Mouse (Mus musculus) hindbrain, embryonic 12.5 days (tissue): Measurements from ENCODE around the gene Ccdc34. TPM values are rescaled to one million over a fixed set of nuclear protein-coding genes. Genes with fewer than 3 reads are reported as not detected.

ENCODE experiments used
- ATAC-seq: fragments of 200-750 bp; cut with Nextera tagmentation; 2 replicates; pipeline ENCODE4 v1.8.0; 2017; ENCODE audit warnings: moderate TSS enrichment; ENCODE audit not compliant: low FRiP score
- H3K27ac ChIP-seq: fragments of 300-500 bp; sonication (generic); 2 replicates; pipeline ENCODE4 v1.5.1; 2016; ENCODE audit warnings: mild to moderate bottlenecking
- H3K27me3 ChIP-seq: fragments of 300-500 bp; sonication (generic); 2 replicates; pipeline ENCODE4 v1.6.1; 2016; ENCODE audit warnings: mild to moderate bottlenecking
- H3K36me3 ChIP-seq: fragments of 300-500 bp; sonication (generic); 2 replicates; pipeline ENCODE4 v1.6.1; 2016; ENCODE audit warnings: mild to moderate bottlenecking
- H3K4me1 ChIP-seq: fragments of 300-500 bp; sonication (generic); 2 replicates; pipeline ENCODE4 v1.6.1; 2016
- H3K4me2 ChIP-seq: fragments of 300-500 bp; sonication (generic); replicated peaks from 2 replicates; pipeline ENCODE4 v1.6.1; 2016; ENCODE audit warnings: mild to moderate bottlenecking
- H3K4me3 ChIP-seq: fragments of 300-500 bp; sonication (generic); 2 replicates; pipeline ENCODE4 v1.5.1; 2016; ENCODE audit warnings: mild to moderate bottlenecking
- H3K9ac ChIP-seq: fragments of 300-500 bp; sonication (generic); 2 replicates; pipeline ENCODE4 v1.6.1; 2016; ENCODE audit warnings: mild to moderate bottlenecking, moderate library complexity
- H3K9me3 ChIP-seq: fragments of 300-500 bp; sonication (generic); replicated peaks from 2 replicates; pipeline ENCODE4 v1.6.1; 2016; ENCODE audit warnings: mild to moderate bottlenecking
- WGBS: fragments of 180-500 bp; shearing (Covaris S2); methylation state at CpG from one replicate; pipeline ENCODE4 v1.1.7; 2016; 5-methylcytosine and 5-hydroxymethylcytosine counted together
- polyA plus RNA-seq: library from polyadenylated mRNA; unstranded; fragments of >200 nt; fragmentation: Nextera tagmentation; extraction: Ambion mirVana; gene quantifications from 2 replicates; pipeline ENCODE4 v1.2.1, GENCODE M21; 2016

The Ccdc34 gene
- polyA plus RNA-seq, 1 experiment from 2014 or later, result 47.5 TPM

GRCm38 (mm10) chr2:109985560-109985959 is 32.1 kb upstream of the Ccdc34 start:
- H3K4me3 ChIP-seq, result no peak overlapping the region
- no peak for ATAC-seq
- no peaks in the 10 kb centered on the region for H3K9me3 ChIP-seq
- 60% methylated on average over 9 of the region's 9 CpGs for WGBS
- H3K27me3 ChIP-seq, result no peaks in the 10 kb centered on the region
- no peak overlapping the region for H3K4me2 ChIP-seq
- no peak overlapping the region for H3K9ac ChIP-seq
- H3K36me3 ChIP-seq, result no peaks in the 10 kb centered on the region
- no peak overlapping the region for H3K27ac ChIP-seq
- H3K4me1 ChIP-seq, result peaks cover 33% of the 10 kb centered on the region

- WGBS, result 86% methylated on average over 11 of the region's 11 CpGs
- Histone ChIP-seq H3K9ac (no peak overlapping the region), H3K27me3 (no peaks in the 10 kb centered on the region), H3K27ac (no peak overlapping the region), H3K9me3 (no peaks in the 10 kb centered on the region), H3K4me2 (no peak overlapping the region), H3K4me1 (peaks cover 33% of the 10 kb centered on the region), H3K36me3 (no peaks in the 10 kb centered on the region), H3K4me3 (no peak overlapping the region)
- no peak for ATAC-seq
Measured at GRCm38 (mm10) chr2:109986036-109986785, 31.4 kb upstream of the Ccdc34 start.

DNA sequence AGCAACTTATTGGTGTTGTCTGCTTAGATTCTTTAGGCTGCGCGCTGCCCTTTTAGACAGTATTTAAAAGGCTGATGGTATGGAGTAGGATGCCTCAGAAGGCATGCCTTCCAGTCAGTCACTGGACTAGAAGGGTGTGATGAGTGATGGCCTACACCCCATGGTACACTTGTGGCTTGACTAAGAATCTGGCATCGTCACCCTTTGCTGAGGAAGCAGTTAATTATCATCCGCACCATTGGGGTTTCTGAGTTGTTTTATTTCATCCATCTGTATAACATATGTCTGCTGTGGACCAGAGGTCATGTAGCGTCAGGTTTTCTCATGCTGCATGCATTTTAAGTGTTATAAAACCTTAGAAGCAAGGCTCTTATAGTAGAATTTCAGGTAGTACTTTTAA is 29.7 kb upstream of the Ccdc34 start:
- WGBS, result 65% methylated on average over 5 of the region's 5 CpGs
- Histone ChIP-seq H3K27me3 (no peaks in the 10 kb centered on the region), H3K27ac (0 out of 2 replicates have a peak overlapping the region, but pooled peaks have one; percentile 3), H3K9ac (no peak overlapping the region), H3K4me2 (no peak overlapping the region), H3K36me3 (no peaks in the 10 kb centered on the region), H3K9me3 (no peaks in the 10 kb centered on the region), H3K4me1 (peaks cover 33% of the 10 kb centered on the region), H3K4me3 (no peak overlapping the region)
- ATAC-seq, result no peak

DNA sequence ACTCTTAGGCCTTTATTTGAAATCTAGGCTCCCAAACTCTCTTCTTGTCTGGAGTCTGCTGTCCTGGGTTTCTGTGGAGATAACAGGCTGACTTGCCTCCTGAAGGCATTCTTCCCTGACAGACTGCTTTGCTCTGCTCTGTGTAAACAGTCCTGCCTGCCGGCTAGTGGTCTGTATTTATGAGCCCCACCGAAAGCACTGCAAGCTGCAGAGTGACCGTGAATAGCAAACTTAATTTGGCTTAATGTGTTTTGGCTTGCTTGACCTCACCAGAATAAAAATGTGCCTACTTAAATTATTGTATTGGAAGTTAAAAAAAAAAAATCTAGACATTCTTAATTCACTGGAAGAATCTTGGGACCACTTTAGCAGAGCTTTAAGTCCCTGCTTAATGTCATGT is 28.4 kb upstream of the Ccdc34 start:
- H3K4me1 ChIP-seq, result peaks cover 33% of the 10 kb centered on the region

GRCm38 (mm10) chr2:109989679-109990473 is 27.7 kb upstream of the Ccdc34 start:
- Histone ChIP-seq H3K9me3 (no peaks in the 10 kb centered on the region), H3K4me3 (no peak overlapping the region), H3K27ac (peak overlapping the region; percentile 41; the same call in 1 of the 2 replicates), H3K36me3 (no peaks in the 10 kb centered on the region), H3K27me3 (no peaks in the 10 kb centered on the region), H3K4me2 (no peak overlapping the region), H3K9ac (no peak overlapping the region), H3K4me1 (peaks cover 36% of the 10 kb centered on the region)
- no peak for ATAC-seq
- WGBS, result 39% methylated on average over 8 of the region's 8 CpGs

More for the DNA sequence above, 28.4 kb upstream of the Ccdc34 start:
- H3K4me3 ChIP-seq, result no peak overlapping the region
- peak; percentile 83 for ATAC-seq
- peak overlapping the region; percentile 41; the same call in 1 of the 2 replicates for H3K27ac ChIP-seq
- no peaks in the 10 kb centered on the region for H3K36me3 ChIP-seq
- H3K27me3 ChIP-seq, result no peaks in the 10 kb centered on the region
- no peak overlapping the region for H3K9ac ChIP-seq
- WGBS, result 3% methylated on average over 3 of the region's 3 CpGs
- H3K9me3 ChIP-seq, result no peaks in the 10 kb centered on the region
- no peak overlapping the region for H3K4me2 ChIP-seq

- H3K4me3 ChIP-seq, result no peak overlapping the region
- no peaks in the 10 kb centered on the region for H3K36me3 ChIP-seq
- no peak overlapping the region for H3K9ac ChIP-seq
- no peak overlapping the region for H3K27ac ChIP-seq
- no peaks in the 10 kb centered on the region for H3K27me3 ChIP-seq
- no peak overlapping the region for H3K4me2 ChIP-seq
- 95% methylated on average over 1 of the region's 1 CpGs for WGBS
- ATAC-seq, result no peak
- H3K9me3 ChIP-seq, result no peaks in the 10 kb centered on the region
- H3K4me1 ChIP-seq, result peaks cover 26% of the 10 kb centered on the region
Measured at GRCm38 (mm10) chr2:109991754-109992153, 25.9 kb upstream of the Ccdc34 start.

GRCm38 (mm10) chr2:109992448-109993073 is 25.1 kb upstream of the Ccdc34 start:
- no peak for ATAC-seq
- H3K9me3 ChIP-seq, result no peaks in the 10 kb centered on the region
- 53% methylated on average over 11 of the region's 11 CpGs for WGBS

DNA sequence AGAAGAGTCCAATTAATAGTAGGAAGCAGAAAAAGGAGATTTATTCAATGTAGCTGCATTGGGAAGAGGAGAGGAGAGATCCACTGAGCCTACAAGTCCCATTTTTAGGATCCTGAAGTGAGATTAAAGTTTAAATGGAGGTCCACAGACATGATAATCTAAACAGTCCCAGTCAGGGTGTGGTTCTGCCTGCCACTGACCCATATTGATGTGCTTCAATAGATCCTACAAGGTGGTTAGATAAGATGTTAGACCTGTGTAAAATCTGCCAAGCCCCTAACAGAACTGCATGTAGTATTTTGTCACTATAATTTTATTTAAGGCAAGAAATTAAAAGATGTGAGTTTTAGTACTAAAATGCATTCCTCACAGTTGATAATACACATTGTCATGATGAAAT is 24.2 kb upstream of the Ccdc34 start:
- H3K4me3 ChIP-seq, result no peak overlapping the region
- H3K4me1 ChIP-seq, result peaks cover 17% of the 10 kb centered on the region
- no peak overlapping the region for H3K4me2 ChIP-seq
- no peak overlapping the region for H3K9ac ChIP-seq
- ATAC-seq, result no peak
- no peaks in the 10 kb centered on the region for H3K9me3 ChIP-seq
- no peaks in the 10 kb centered on the region for H3K36me3 ChIP-seq
- no peaks in the 10 kb centered on the region for H3K27me3 ChIP-seq
- no peak overlapping the region for H3K27ac ChIP-seq

More at GRCm38 (mm10) chr2:109992448-109993073, 25.1 kb upstream of the Ccdc34 start:
- Histone ChIP-seq H3K4me1 (peaks cover 20% of the 10 kb centered on the region), H3K27me3 (no peaks in the 10 kb centered on the region), H3K27ac (no peak overlapping the region), H3K4me3 (no peak overlapping the region), H3K9ac (no peak overlapping the region), H3K36me3 (no peaks in the 10 kb centered on the region), H3K4me2 (no peak overlapping the region)

DNA sequence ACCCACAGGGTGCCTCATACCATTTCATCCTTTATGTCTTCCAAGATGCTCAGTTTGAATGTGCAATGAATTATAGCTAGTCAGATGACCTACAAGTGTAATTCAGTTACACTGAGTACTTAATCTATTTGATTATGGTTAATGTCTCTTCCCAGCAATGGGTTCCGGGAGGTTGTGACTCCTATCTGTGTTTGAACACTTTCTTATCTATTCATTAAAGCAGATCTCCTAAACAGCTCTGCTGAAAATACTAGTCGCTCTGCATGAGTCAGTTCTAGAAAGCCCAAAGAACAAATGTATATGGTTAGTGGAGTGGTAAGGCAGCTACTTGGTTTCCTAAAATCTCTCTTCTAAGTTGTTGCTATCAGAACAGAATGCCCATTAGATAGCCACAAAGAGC is 22.6 kb upstream of the Ccdc34 start:
- Histone ChIP-seq H3K4me1 (peaks cover 4% of the 10 kb centered on the region; the same call in 1 of the 2 replicates), H3K27ac (no peak overlapping the region), H3K9me3 (no peaks in the 10 kb centered on the region), H3K4me2 (no peak overlapping the region), H3K36me3 (no peaks in the 10 kb centered on the region), H3K4me3 (no peak overlapping the region), H3K27me3 (no peaks in the 10 kb centered on the region), H3K9ac (no peak overlapping the region)
- 75% methylated on average over 2 of the region's 2 CpGs for WGBS
- no peak for ATAC-seq

DNA sequence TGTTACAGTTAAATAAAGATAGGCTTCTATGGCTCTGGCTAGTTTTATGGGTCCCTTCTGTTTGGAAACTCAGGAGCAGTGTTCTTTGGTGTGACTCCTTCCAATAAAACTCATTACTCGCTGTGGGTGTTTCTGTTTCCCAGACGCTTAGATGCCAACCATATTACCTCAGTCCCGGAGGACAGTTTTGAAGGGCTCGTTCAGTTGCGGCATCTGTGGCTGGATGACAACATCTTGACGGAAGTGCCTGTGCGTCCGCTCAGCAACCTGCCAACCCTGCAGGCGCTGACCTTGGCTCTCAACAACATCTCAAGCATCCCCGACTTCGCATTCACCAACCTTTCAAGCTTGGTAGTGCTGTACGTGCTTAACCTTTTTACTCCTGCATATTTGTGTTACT is 21.2 kb upstream of the Ccdc34 start:
- Histone ChIP-seq H3K36me3 (0 out of 2 replicates have a peak, but pooled peaks cover 3% of the 10 kb centered on the region), H3K27ac (no peak overlapping the region), H3K9ac (no peak overlapping the region), H3K4me1 (peaks cover 4% of the 10 kb centered on the region; the same call in 1 of the 2 replicates), H3K4me2 (no peak overlapping the region), H3K4me3 (no peak overlapping the region), H3K9me3 (no peaks in the 10 kb centered on the region), H3K27me3 (no peaks in the 10 kb centered on the region)
- WGBS, result 61% methylated on average over 12 of the region's 12 CpGs
- ATAC-seq, result no peak

DNA sequence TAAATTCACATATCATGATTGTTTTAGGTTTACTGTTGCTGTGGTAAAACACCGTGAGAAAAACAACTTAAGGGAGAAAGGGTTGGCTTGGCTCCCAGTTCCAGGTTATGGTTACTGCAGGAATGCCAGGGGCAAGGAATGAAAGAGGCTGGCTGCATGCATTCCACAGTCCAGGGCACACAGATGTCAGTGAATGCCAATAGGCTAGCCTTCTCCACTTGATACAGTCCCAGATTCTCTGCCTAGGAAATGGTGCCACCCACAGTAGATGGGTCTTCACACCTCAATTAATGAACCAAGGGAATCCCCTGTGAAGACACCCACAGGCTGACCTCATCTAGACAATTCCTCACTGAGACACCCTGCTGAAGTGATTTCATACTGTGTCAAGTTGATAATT is 12.9 kb upstream of the Ccdc34 start:
- no peak overlapping the region for H3K9ac ChIP-seq
- no peak overlapping the region for H3K4me3 ChIP-seq
- H3K9me3 ChIP-seq, result no peaks in the 10 kb centered on the region
- 74% methylated on average over 1 of the region's 1 CpGs for WGBS
- H3K27ac ChIP-seq, result no peak overlapping the region
- ATAC-seq, result peak; percentile 26; the same call in 1 of the 2 replicates
- H3K27me3 ChIP-seq, result no peaks in the 10 kb centered on the region
- no peaks in the 10 kb centered on the region for H3K4me1 ChIP-seq
- H3K4me2 ChIP-seq, result no peak overlapping the region
- H3K36me3 ChIP-seq, result peaks cover 25% of the 10 kb centered on the region

- no peak overlapping the region for H3K4me3 ChIP-seq
- ATAC-seq, result no peak
- H3K4me1 ChIP-seq, result no peaks in the 10 kb centered on the region
- no peaks in the 10 kb centered on the region for H3K27me3 ChIP-seq
- no peak overlapping the region for H3K9ac ChIP-seq
- peaks cover 25% of the 10 kb centered on the region for H3K36me3 ChIP-seq
- H3K27ac ChIP-seq, result no peak overlapping the region
- 89% methylated on average over 3 of the region's 3 CpGs for WGBS
- H3K4me2 ChIP-seq, result no peak overlapping the region
- H3K9me3 ChIP-seq, result no peaks in the 10 kb centered on the region
Measured at GRCm38 (mm10) chr2:110005164-110005563, 12.5 kb upstream of the Ccdc34 start.
